Mouse (Mus musculus) T-cell, adult 2 months (primary cell): Measurements from ENCODE around the gene Nepro.

Source experiments
- DNase-seq: peaks from one replicate; pipeline ENCODE4 v3.0.0; 2022; ENCODE audit warnings: low spot score

Gene Nepro

DNA sequence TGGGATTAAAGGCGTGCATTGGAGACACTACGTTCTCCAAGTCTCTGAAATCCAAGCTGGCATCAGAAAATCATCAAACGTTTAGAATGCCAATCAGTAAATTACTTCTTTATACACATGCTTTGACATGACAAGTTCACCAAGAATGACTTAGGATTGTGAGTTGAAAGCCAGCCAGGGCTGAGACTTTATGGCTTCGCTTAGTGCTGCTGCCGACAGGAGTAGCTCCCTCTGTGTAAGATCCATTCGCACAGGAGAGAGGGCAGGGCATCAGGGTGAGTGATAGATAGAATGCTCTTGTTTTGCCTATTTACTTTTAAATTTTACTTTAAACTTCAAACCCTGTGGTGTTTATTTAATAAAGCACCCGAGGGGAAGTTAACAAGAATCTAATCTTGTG is 43.4 kb downstream of the Nepro start:
- no peak for DNase-seq

DNA sequence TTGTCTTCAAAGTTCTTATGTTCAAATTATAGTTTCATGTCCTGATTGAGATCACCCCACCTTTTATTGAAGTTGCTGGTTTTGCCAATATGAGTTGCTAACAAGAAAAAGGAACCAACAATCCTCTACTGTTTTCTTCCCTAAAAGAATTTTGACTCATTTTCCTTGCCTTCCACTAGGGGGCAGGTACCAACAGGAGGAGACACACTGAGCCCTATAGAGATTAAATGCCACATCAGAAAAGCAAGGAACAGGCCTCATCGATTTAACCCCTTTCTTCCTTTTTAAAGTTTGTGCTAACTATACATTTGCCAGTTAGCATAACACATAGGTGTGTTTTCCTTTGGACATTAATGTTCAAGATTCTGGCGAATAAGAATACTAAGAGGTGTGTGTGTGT is 43.9 kb downstream of the Nepro start:
- peak; percentile 32 for DNase-seq

DNA sequence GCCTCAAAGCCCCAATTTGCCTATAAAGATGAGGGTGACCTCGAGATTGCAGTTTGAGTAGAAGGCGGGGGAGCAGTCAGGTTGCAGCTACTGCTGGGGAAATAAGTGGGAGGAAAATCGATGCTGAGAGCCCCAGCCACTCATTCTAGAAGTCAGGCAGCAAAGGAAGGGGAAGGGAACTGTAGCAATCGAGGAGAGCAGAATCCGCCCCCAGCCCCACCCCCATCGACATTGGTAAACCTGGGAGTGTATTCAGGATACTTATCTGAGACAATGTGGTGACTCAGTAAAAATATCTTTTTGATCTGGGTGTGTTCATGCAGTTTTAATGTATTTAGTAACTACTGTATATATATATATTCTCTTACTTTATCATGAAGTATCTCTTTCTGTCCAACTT is 48.5 kb downstream of the Nepro start:
- no peak for DNase-seq

DNA sequence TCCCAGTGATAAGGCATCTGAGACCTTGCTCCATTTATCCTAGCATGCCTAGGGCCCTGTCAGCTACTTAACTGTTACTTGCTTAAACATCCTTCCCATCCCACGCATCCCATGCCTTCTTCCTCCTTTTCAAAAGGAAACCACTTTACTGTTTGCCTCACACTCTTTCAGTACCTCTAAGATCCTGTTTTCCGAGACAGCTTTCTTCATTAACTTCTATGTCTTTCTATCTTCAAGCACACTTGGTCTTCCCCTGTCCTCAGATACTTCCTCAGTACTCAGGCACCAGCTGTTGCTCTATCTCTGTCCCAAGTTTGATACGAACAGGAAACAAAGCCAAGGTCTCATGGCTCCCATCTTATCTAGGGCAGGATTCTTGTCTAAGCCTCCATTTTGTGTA is 49.6 kb downstream of the Nepro start:
- DNase-seq: no peak

DNA sequence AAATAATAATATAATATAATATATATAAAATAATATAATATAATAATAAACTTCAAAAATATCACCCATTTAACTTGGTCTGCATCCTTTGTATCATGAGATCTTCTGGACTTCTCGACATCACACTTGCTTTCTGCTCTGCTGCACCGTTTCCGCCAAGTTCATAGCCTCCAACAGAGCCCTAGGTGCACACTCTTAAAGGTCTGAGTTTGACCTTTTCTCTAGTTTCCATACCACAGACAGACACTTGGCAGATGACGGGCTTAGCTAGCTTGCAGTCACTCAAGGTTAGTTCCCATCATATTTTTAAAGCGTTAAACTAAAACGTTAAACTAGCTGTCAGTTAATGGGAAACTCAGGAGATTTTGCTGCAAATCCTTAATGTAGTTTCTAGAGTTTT is 50.1 kb downstream of the Nepro start:
- no peak for DNase-seq

DNA sequence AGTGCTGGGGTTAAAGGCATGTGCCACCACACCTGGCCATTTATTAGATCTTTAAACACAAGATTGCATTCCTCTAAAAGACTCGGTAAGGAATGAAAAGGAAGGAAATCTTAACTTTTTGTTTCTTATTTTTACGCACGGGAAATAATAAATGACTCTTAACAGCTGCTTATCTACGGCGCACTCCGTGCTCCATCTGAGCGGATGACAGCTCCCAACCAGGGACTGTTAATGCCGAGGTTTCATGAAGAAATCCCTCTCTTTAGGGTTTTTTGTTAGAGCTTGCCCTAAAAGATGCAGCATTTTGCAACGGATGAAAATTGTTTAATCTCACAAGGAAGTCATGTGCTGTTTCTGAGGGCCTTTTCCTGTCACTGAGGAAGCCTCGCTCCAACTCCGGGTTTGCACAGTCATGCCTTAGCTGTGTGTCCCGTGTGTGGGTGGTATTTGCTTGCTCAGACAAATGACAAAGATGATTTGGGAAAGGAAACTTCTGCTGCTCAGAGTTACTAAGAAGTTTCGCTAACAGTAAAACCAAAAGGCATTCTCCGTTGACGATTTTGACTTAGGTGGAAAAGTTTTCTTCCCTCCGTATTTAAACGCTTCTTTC is 54.5 kb downstream of the Nepro start:
- DNase-seq: peak; percentile 53

DNA sequence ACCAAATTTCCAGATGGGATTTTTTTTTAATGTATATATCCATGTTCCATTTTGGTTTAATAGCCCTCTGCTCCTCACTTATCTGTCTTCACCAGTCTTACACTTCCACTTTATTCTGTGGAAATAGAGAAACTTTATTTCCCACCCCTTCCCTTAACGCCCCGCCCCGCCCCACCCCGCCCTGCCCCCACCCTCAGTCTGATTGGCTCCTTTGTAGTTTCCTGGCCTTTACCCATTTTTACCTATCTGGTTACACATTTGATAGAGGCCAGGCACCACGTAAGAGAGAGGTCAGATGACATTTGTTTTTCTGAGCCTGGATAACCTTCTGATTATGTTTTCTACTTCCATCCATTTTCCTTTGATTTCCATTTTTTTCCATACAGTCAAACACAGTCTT is 55.4 kb downstream of the Nepro start:
- no peak for DNase-seq

DNA sequence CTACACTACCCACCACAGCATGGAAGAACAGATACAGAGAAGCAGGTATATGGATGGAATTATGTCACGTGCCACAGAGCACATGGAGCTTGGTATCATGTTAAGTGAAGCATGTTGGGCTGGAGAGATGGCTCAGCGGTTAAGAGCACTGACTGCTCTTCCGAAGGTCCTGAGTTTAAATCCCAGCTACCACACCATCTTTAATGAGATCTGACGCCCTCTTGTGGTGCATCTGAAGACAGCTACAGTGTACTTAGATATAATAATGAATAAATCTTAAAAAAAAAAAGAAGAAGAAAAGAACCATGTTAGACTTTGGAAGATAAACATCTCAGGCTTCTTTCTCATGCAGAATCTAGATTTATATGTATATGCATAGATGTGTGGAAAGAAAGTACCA is 56.6 kb downstream of the Nepro start:
- no peak for DNase-seq
